Mouse (Mus musculus): Measurements from ENCODE around the gene Chrna10.

Chrna10 gene

DNA sequence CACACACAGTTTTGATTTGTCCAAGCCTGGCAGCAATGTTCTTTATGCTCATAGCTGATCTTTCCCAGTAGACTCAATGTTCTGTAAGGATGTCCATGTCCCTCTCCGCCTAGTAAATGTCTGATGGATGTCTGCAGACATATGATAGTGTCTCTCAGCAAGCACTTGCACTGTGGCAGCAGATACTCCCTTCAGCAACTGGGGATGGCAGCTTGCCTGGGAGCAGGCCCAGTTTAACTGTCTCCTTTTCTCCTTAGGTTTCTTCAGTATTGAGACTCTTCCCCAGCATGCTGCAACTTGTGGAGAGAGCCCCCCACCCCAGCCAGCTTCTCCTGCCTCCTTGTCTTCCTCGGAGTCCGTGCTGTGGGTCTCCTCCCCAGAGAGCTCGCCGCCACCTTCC lies 34.8 kb downstream of the Chrna10 start:
- in situ Hi-C loops (cut with MseI, MboI) = no loop called here

DNA sequence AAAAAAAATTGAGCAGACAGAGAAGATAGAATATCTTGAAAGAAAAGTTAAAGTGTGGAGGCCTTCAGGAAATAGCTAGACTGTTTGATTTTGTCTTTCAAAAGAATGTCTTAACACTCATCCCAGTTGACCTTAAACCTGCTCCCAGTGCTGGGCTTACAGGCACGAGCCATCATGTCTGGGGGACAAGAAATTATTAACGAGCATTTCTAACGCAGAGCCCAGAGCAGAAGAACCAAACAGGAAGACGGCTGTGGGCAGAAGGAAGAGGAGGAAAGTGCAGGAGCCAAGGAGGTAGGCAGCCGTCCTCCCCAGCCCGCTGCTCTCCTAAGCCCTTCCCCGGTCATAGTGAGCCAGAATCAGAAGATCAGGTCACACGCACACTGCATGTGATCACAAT lies 36.3 kb downstream of the Chrna10 start:
- in situ Hi-C loops (cut with MseI, MboI) = no loop called here

DNA sequence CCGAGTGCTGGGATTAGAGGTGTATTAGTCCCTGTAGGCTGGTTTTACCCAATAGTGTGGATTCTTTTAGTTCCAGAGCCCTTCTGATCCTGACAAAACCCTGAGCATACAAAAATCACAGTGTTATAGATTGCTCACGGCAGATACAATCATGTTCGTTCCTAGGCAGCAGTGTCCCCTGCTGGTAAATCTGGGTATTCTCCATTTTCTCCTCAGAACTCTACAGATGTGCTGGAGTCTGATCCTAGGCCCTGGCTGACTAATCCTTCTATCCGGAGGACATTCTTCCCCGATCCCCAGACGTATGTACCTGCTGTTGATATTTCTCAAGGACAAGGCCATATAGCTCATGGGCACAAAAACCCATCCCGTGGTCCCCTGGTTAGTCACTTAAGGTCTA lies 38.1 kb downstream of the Chrna10 start:
- in situ Hi-C loops (cut with MseI, MboI) = no loop called here

- in situ Hi-C loops (cut with MseI, MboI) = no loop called here
These were observed 39.8 kb downstream of the Chrna10 start for GRCm38 (mm10) chr7:102076714-102077296.

DNA sequence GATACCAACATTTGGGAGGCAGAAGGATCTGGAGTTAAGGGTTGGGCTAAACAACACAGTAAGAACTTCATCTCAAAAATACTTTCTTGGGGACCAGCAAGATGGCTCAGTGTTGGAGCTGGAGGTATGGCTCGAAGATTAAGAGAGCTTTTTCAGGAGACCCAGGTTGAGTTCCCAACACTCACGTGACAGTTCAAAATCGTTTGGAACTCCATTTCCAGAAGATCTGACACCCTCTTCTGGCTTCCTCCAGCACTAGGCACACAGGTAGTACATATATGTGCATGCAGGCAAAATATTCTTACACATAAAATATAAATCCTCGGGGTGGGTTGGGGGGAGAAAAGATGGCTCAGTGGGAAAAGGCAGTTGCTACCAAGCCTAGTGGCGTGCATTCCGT lies 50.3 kb downstream of the Chrna10 start:
- in situ Hi-C loops (cut with MseI, MboI) = no loop called here

GRCm38 (mm10) chr7:102065046-102065891 lies 51.4 kb downstream of the Chrna10 start, which contains the start of the genes Rnf121, Xndc1 and Xntrpc:
Gene Rnf121 (minus strand): TSS chr7:102065469.
Gene Xndc1 (plus strand): TSS chr7:102065511.
Gene Xntrpc (plus strand): TSS chr7:102065713.
- in situ Hi-C loops (cut with MseI, MboI) = no loop called here

DNA sequence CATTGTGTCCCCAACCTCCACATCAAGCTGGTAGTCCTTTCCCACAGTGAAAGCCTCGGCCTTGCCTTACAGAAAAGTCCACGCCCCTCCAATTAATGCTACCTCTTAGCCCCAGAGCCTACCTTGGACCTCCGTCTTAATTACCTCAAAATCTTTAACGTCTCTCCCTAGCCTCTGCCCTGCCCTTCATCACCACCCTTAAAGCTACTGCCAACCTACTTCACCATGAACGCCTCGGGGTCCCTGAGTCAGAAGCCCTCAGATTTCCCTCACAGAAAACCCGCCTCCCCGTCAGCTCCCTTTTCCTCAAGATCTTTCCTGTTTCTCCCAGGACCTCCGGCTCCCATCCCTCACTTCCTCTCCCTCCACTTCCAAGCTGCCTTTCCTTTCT lies 52.0 kb downstream of the Chrna10 start:
- in situ Hi-C loops (cut with MseI, MboI) = no loop called here

DNA sequence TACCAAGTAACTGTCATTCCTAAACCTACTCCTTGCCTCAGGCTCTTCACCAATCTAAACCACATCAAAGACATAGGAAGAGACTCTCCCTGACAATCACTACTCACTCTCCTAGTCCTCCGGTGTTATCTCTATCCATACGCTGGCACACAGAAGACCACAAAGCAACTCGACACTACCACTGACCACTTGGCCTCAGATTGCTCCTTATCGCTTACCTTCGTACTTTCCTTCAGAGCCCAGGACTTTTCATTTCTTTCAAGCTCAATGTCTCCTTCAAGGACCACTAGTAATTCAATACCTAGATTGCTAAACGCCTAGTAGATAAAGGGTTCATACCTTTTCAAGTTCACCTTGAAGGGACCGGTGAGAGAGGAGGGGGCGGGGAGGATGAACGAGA lies 52.7 kb downstream of the Chrna10 start:
- in situ Hi-C loops (cut with MseI, MboI) = no loop called here

DNA sequence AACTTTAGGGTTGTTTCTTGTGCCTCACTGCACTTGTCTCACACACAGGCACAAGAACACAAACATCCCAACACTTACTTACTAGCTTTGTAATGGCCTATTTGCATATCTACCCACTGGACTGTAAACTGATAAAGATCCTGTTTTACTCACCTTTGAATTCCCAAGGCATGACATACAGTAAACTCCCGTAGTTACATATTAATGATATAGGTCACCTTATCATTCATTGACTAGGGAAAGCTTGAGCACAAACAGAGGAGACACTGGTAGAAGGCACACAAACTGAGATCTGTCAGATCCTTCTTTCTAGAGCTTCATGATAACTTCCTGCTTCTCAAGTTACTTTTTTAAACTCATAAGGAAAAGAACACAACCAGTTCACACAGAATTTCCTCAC lies 54.4 kb downstream of the Chrna10 start:
- in situ Hi-C loops (cut with MseI, MboI) = no loop called here

DNA sequence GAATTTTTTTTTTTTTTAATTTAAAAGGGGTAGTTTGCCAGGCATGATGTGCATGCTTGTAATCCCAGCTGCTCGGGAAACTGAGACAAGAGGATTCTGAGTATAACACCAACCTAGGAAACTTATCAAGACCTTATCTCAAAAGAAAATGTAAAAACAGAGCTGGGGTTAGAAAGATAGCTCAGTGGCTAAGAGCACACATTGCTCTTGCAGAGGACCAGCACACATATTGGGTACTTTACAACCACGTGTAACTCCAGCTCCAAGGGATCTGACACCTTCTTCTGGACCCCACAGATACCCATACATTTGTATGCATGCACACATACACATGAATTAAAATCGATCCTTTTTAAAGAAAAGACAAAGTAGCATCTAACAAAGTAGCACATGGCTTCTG lies 55.3 kb downstream of the Chrna10 start:
- in situ Hi-C loops (cut with MseI, MboI) = no loop called here
